Mouse (Mus musculus) stomach, postnatal 0 days (tissue): ENCODE results near the gene Aldh3b3.

Experiments
- CTCF ChIP-seq: IDR thresholded peaks from 2 replicates; pipeline ENCODE4 v1.5.1; 2016; ENCODE audit warnings: antibody characterized with exemption, low read depth, mild to moderate bottlenecking, moderate library complexity
- EP300 ChIP-seq: optimal IDR thresholded peaks from 2 replicates; pipeline ENCODE3; 2016; ENCODE audit warnings: antibody characterized with exemption

DNA sequence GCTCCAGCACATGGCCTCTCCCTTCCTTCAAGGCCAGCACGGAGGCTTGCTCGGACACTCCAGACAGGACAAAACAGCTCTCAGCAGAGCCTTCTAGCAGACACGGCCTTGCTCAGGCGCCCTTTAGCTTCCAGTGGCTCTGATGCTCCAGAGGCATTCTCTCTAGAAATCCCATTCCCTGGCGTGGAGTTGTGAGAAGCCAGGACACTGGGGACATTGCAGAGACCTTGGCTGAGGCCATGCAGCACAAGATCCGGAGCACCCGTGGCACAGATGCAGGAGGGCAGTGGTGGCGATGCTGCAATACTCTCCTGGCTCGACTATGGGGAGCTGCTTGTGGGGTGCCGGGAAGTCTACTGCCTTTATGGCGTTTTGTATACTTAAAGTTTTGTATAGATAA lies 41.7 kb upstream of the Aldh3b3 start:
- no peak for TF ChIP-seq CTCF
- TF ChIP-seq EP300 = no peak
